Mouse (Mus musculus) megakaryocyte, embryonic 14.5 days (primary cell): Measurements from ENCODE around the gene Vmn1r20. TPM values are rescaled to one million over a fixed set of nuclear protein-coding genes. Genes with fewer than 3 reads are reported as not detected.
"Not testable (repeated sequence)": the region's sequence is repeated elsewhere in the genome, so short reads cannot be mapped to it uniquely, and the experiment has no call there.

Source experiments
- H3K27me3 ChIP-seq: replicated peaks from 2 replicates; pipeline ENCODE3; 2012; ENCODE audit warnings: inconsistent platforms
- H3K36me3 ChIP-seq: replicated peaks from 2 replicates; pipeline ENCODE3; 2012; ENCODE audit warnings: low read length, inconsistent platforms, mixed read lengths
- H3K4me1 ChIP-seq: 2 replicates; pipeline ENCODE4 v1.6.1; 2012; ENCODE audit warnings: inconsistent platforms
- H3K4me3 ChIP-seq: replicated peaks from 2 replicates; pipeline ENCODE3; 2012; ENCODE audit warnings: moderate library complexity, mild to moderate bottlenecking, inconsistent platforms
- H3K9me3 ChIP-seq: 2 replicates; pipeline ENCODE4 v1.6.1; 2012; ENCODE audit warnings: inconsistent platforms
- FLI1 ChIP-seq: IDR thresholded peaks from 2 replicates; pipeline ENCODE4 v1.6.1; 2012; ENCODE audit warnings: low read length, inconsistent platforms, mixed read lengths
- GATA1 ChIP-seq: IDR thresholded peaks from 3 replicates; pipeline ENCODE4 v1.6.1; 2012; ENCODE audit warnings: mixed read lengths, low read length, inconsistent platforms, borderline replicate concordance
- polyA plus RNA-seq: library from polyadenylated mRNA; stranded (reverse); fragments of >175 nt; gene quantifications from 2 replicates; pipeline ENCODE4 v1.2.3, GENCODE M21; 2012; ENCODE audit warnings: low replicate concordance; ENCODE audit not compliant: insufficient read depth

The Vmn1r20 gene
- polyA plus RNA-seq = not detected in 2 replicates

GRCm38 (mm10) chr6:57428630-57429029 lies at the start of gene Vmn1r20:
TSS of gene Vmn1r20 (plus strand) at chr6:57428930.
- H3K9me3 ChIP-seq = no peaks in the 10 kb centered on the region
- H3K4me3 ChIP-seq = no peak within 1 kb of the TSS
- no peaks in the 10 kb centered on the region for H3K27me3 ChIP-seq
- H3K36me3 ChIP-seq = no peaks in the 10 kb centered on the region
- no peaks in the 10 kb centered on the region for H3K4me1 ChIP-seq
- TF ChIP-seq GATA1 (no peak), FLI1 (no peak)

- H3K4me1 ChIP-seq = no peaks in the 10 kb centered on the region
- H3K9me3 ChIP-seq = no peaks in the 10 kb centered on the region
- no peaks in the 10 kb centered on the region for H3K27me3 ChIP-seq
- TF ChIP-seq FLI1 = no peak
- no peak for TF ChIP-seq GATA1
- H3K36me3 ChIP-seq = no peaks in the 10 kb centered on the region
- H3K4me3 ChIP-seq = no peak within 1 kb of the TSS
Measured at GRCm38 (mm10) chr6:57395683-57396082, 33.0 kb upstream of the Vmn1r20 start, which contains the start of gene Vmn1r18. TSS of gene Vmn1r18 (minus strand) at chr6:57395783.

DNA sequence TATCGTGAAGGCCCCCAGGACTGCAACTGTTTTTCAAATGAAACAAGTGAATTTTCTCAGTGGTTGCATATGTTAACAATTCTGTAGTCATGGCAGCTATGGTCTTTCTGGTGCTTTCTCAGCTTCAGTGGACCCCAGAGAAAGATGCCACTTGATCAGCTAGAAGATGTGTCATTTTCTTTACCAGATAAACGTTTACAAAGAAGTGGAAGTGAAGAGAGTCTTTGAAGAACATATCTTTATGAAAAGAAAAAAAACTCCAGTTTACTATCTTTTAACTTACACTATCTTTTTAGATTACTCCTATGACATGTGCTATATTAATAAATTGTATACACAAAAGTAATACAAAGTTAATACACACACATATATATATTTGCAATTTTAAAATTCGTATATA lies 25.2 kb upstream of the Vmn1r20 start, which contains the start of gene Vmn1r19:
Vmn1r19 (plus strand) TSS at position 301 of the 400 bp plus-strand sequence.
- not testable (repeated sequence) for H3K4me1 ChIP-seq, H3K36me3 ChIP-seq, H3K27me3 ChIP-seq, H3K4me3 ChIP-seq, H3K9me3 ChIP-seq

DNA sequence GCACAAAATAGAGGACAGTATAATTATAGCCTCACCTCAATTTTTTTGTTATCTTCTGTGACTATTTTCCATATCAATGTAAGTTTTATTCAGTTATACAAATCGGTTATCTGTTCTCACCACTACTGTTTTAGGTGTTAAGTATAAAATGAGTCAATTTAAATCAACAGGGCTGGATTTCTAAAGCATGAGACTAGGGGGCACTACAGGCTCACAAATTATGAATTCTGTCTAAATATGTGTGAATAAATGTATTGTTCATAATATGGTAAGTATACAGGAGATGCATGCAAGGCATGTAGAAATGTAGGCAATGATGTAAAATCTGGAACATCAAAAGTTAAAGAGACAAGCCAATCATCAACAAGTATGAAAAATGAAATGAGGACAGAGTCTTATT lies 2.5 kb downstream of the Vmn1r20 start:
- Histone ChIP-seq H3K4me1 (no peaks in the 10 kb centered on the region), H3K27me3 (no peaks in the 10 kb centered on the region), H3K9me3 (no peaks in the 10 kb centered on the region), H3K4me3 (no peak overlapping the region), H3K36me3 (no peaks in the 10 kb centered on the region)
- no peak for TF ChIP-seq FLI1
- no peak for TF ChIP-seq GATA1

- H3K36me3 ChIP-seq, H3K27me3 ChIP-seq, H3K4me1 ChIP-seq, H3K4me3 ChIP-seq, H3K9me3 ChIP-seq: not testable (repeated sequence)
Measured at GRCm38 (mm10) chr6:57468161-57468560, 39.4 kb downstream of the Vmn1r20 start.

Other genes starting within 250 kb of the Vmn1r20 start
- not detected in 2 replicates for gene Vmn1r13, start 225.6 kb upstream of the Vmn1r20 start, polyA plus RNA-seq
- gene Vmn1r14, start 197.2 kb upstream of the Vmn1r20 start, polyA plus RNA-seq = not detected in 2 replicates
- not detected in 2 replicates for gene Vmn1r15, start 171.0 kb upstream of the Vmn1r20 start, polyA plus RNA-seq
- gene Vmn1r16, start 99.4 kb upstream of the Vmn1r20 start, polyA plus RNA-seq = not detected in 2 replicates
- not detected in 2 replicates for gene Vmn1r17, start 65.2 kb upstream of the Vmn1r20 start, polyA plus RNA-seq
- not detected in 2 replicates for gene Vmn1r18, start 33.1 kb upstream of the Vmn1r20 start, polyA plus RNA-seq
- not detected in 2 replicates for gene Vmn1r19, start 25.1 kb upstream of the Vmn1r20 start, polyA plus RNA-seq
- 0.08 TPM in 1 of 2 replicates, not detected in the other for gene Ppm1k, start 106.5 kb downstream of the Vmn1r20 start, polyA plus RNA-seq
- 3.4 and 3.9 TPM in 2 replicates for gene Herc6, start 152.1 kb downstream of the Vmn1r20 start, polyA plus RNA-seq